ENCODE assay signal across 8 mouse cellular contexts in genomic region chr1:93343504-93344047, GRCm38 (mm10). TPM values are rescaled to one million over a fixed set of nuclear protein-coding genes. Genes with fewer than 3 reads are reported as not detected.
DNase-seq lines count a peak whose midpoint lies in the region; ATAC-seq and TF ChIP-seq lines count a peak whose summit lies in the region.

No protein-coding gene starts in this region.

- H3K4me2 ChIP-seq in heart, embryonic 11.5 days = peak overlapping the region; percentile 84
- peak overlapping the region; percentile 77 for H3K4me2 ChIP-seq in kidney, embryonic 16.5 days (replicated peaks; ENCODE audit: low read depth, low read length)
- peak overlapping the region; percentile 67 for H3K4me2 ChIP-seq in liver, embryonic 11.5 days
- peak overlapping the region; percentile 90 for H3K4me2 ChIP-seq in stomach, postnatal 0 days (replicated peaks; ENCODE audit: low read depth)

- peaks cover 43% of the 10 kb centered on the region for H3K4me1 ChIP-seq in erythroblast, embryonic 14.5 days (ENCODE audit: control insufficient read depth)
- peaks cover 5% of the 10 kb centered on the region for H3K4me1 ChIP-seq in heart, embryonic 11.5 days (ENCODE audit: control insufficient read depth, insufficient read depth, low read length)
- peaks cover 16% of the 10 kb centered on the region for H3K4me1 ChIP-seq in kidney, embryonic 16.5 days (ENCODE audit: insufficient read depth, low read length)
- H3K4me1 ChIP-seq in liver, embryonic 11.5 days (replicated peaks; ENCODE audit: control insufficient read depth, insufficient read depth, low read length) = peaks cover 6% of the 10 kb centered on the region
- 0 out of 2 replicates have a peak, but pooled peaks cover 2% of the 10 kb centered on the region for H3K4me1 ChIP-seq in stomach, postnatal 0 days (replicated peaks; ENCODE audit: control insufficient read depth, insufficient read depth)

- no peak overlapping the region for H3K27ac ChIP-seq in heart, embryonic 11.5 days (ENCODE audit: low read depth, low read length)
- peak overlapping the region; percentile 43 for H3K27ac ChIP-seq in kidney, embryonic 16.5 days (ENCODE audit: low read length)
- H3K27ac ChIP-seq in liver, embryonic 11.5 days (ENCODE audit: low read depth, low read length) = peak overlapping the region; percentile 69
- H3K27ac ChIP-seq in stomach, postnatal 0 days (replicated peaks) = peak overlapping the region; percentile 65

- peak; percentile 93 for ATAC-seq in heart, embryonic 11.5 days (replicated peaks; ENCODE audit: insufficient number of reproducible peaks, low FRiP score, low TSS enrichment)
- peak; percentile 99 for ATAC-seq in kidney, embryonic 16.5 days (ENCODE audit: low FRiP score, low TSS enrichment)
- peak; percentile 93 for ATAC-seq in liver, embryonic 11.5 days (replicated peaks; ENCODE audit: low FRiP score)
- peak; percentile 96 for ATAC-seq in stomach, postnatal 0 days (ENCODE audit: low FRiP score, low TSS enrichment)

- under 1% methylated on average over 39 of the region's 39 CpGs for WGBS in heart, embryonic 11.5 days (ENCODE audit: insufficient replicate concordance)
- 0% methylated on average over 39 of the region's 39 CpGs for WGBS in kidney, embryonic 16.5 days
- under 1% methylated on average over 39 of the region's 39 CpGs for WGBS in liver, embryonic 11.5 days
- WGBS in stomach, postnatal 0 days = 1% methylated on average over 39 of the region's 39 CpGs

- TF ChIP-seq POLR2A in brain, embryonic 14.5 days (IDR thresholded peaks at IDR 0.05; ENCODE audit: borderline replicate concordance, extremely low read depth, insufficient read depth, insufficient read length, poor library complexity, severe bottlenecking) = peak; percentile 49; the same call in 1 of the 2 replicates

- peak overlapping the region; percentile 91 for H3K4me3 ChIP-seq in erythroblast, embryonic 14.5 days (replicated peaks)
- H3K4me3 ChIP-seq in heart, embryonic 11.5 days (ENCODE audit: low read depth, low read length) = peak overlapping the region; percentile 87
- peak overlapping the region; percentile 84 for H3K4me3 ChIP-seq in kidney, embryonic 16.5 days (ENCODE audit: low read length)
- peak overlapping the region; percentile 94 for H3K4me3 ChIP-seq in liver, embryonic 11.5 days (ENCODE audit: low read depth, low read length)
- peak overlapping the region; percentile 90 for H3K4me3 ChIP-seq in stomach, postnatal 0 days (ENCODE audit: low read depth, low read length)

- H3K36me3 ChIP-seq in erythroblast, embryonic 14.5 days (ENCODE audit: control insufficient read depth) = peaks cover 49% of the 10 kb centered on the region
- H3K36me3 ChIP-seq in heart, embryonic 11.5 days (ENCODE audit: control insufficient read depth, insufficient read depth, low read length) = no peaks in the 10 kb centered on the region
- peaks cover 9% of the 10 kb centered on the region for H3K36me3 ChIP-seq in kidney, embryonic 16.5 days (ENCODE audit: insufficient read depth, low read length)
- peaks cover 8% of the 10 kb centered on the region; the same call in 1 of the 2 replicates for H3K36me3 ChIP-seq in liver, embryonic 11.5 days (ENCODE audit: control insufficient read depth, insufficient read depth, low read length)
- 0 out of 2 replicates have a peak, but pooled peaks cover 3% of the 10 kb centered on the region for H3K36me3 ChIP-seq in stomach, postnatal 0 days (ENCODE audit: control insufficient read depth, insufficient read depth, low read length)

- TF ChIP-seq CTCF in brain, embryonic 14.5 days (IDR thresholded peaks at IDR 0.05; ENCODE audit: borderline replicate concordance, extremely low read depth, insufficient read depth, insufficient read length) = peak; percentile 7; the same call in 1 of the 2 replicates
- TF ChIP-seq CTCF in stomach, postnatal 0 days (IDR thresholded peaks at IDR 0.05; ENCODE audit: low read depth) = peak; percentile 68

- peak; percentile 95 for DNase-seq in CD4-positive helper T cell, adult 2 months (ENCODE audit: low read depth, low spot score)
- peak; percentile 99 for DNase-seq in brain, embryonic 14.5 days (ENCODE audit: low read depth)
- peak; percentile 87 for DNase-seq in liver, embryonic 11.5 days (ENCODE audit: low spot score)
- DNase-seq in naive thymus-derived CD4-positive, alpha-beta T cell, adult 2 months (ENCODE audit: low read depth) = peak; percentile 95
- peak; percentile 92 for DNase-seq in stomach, postnatal 0 days (ENCODE audit: low spot score)

- H3K9me3 ChIP-seq in erythroblast, embryonic 14.5 days (ENCODE audit: control insufficient read depth, low read length) = no peaks in the 10 kb centered on the region
- H3K9me3 ChIP-seq in heart, embryonic 11.5 days (replicated peaks; ENCODE audit: control insufficient read depth, low read length) = no peaks in the 10 kb centered on the region
- H3K9me3 ChIP-seq in kidney, embryonic 16.5 days (ENCODE audit: low read length) = no peaks in the 10 kb centered on the region
- no peaks in the 10 kb centered on the region for H3K9me3 ChIP-seq in liver, embryonic 11.5 days (ENCODE audit: control insufficient read depth, low read length)
- H3K9me3 ChIP-seq in stomach, postnatal 0 days (ENCODE audit: control insufficient read depth, low read length) = no peaks in the 10 kb centered on the region

- H3K27me3 ChIP-seq in erythroblast, embryonic 14.5 days (ENCODE audit: control insufficient read depth) = no peaks in the 10 kb centered on the region
- no peaks in the 10 kb centered on the region for H3K27me3 ChIP-seq in heart, embryonic 11.5 days (ENCODE audit: control insufficient read depth, insufficient read depth, low read length)
- H3K27me3 ChIP-seq in kidney, embryonic 16.5 days (ENCODE audit: insufficient read depth, low read length) = no peaks in the 10 kb centered on the region
- no peaks in the 10 kb centered on the region for H3K27me3 ChIP-seq in liver, embryonic 11.5 days (replicated peaks; ENCODE audit: control insufficient read depth, insufficient read depth, low read length)
- H3K27me3 ChIP-seq in stomach, postnatal 0 days (ENCODE audit: control insufficient read depth, insufficient read depth, low read length) = no peaks in the 10 kb centered on the region

- no peak for TF ChIP-seq EP300 in stomach, postnatal 0 days (optimal IDR thresholded peaks at IDR 0.05)

- peak overlapping the region; percentile 85 for H3K9ac ChIP-seq in heart, embryonic 11.5 days (ENCODE audit: low read depth, low read length)
- peak overlapping the region; percentile 72 for H3K9ac ChIP-seq in kidney, embryonic 16.5 days (replicated peaks; ENCODE audit: low read length)
- peak overlapping the region; percentile 80 for H3K9ac ChIP-seq in liver, embryonic 11.5 days (ENCODE audit: low read depth, low read length)
- H3K9ac ChIP-seq in stomach, postnatal 0 days (ENCODE audit: low read length) = peak overlapping the region; percentile 79

RNA-seq across cellular contexts. Expression of gene Pask, which starts 0.3 kb away (rescaled TPM):
- polyA plus RNA-seq in brain, embryonic 14.5 days (2012; rRNA removed) = 11.9 and 15.1 TPM in 2 replicates
- 0.22 and 0.31 TPM in 2 replicates for polyA plus RNA-seq in erythroblast, embryonic 14.5 days (2012)
- 8.0 and 8.9 TPM in 2 replicates for polyA plus RNA-seq in heart, embryonic 11.5 days (2014; fragmentation: Nextera tagmentation; extraction: Ambion mirVana)
- 16.1 and 16.6 TPM in 2 replicates for polyA plus RNA-seq in kidney, embryonic 16.5 days (2015; fragmentation: Nextera tagmentation; extraction: Ambion mirVana)
- 13.9 and 14.0 TPM in 2 replicates for polyA plus RNA-seq in liver, embryonic 11.5 days (2014; fragmentation: Nextera tagmentation; extraction: Ambion mirVana)
- 2.2 and 2.6 TPM in 2 replicates for polyA plus RNA-seq in stomach, postnatal 0 days (2015; fragmentation: Nextera tagmentation; extraction: Ambion mirVana)

RNA-seq across cellular contexts. Expression of gene Ppp1r7, which starts 0.9 kb away (rescaled TPM):
- 11.6 and 16.2 TPM in 2 replicates for polyA plus RNA-seq in brain, embryonic 14.5 days (2012; rRNA removed)
- 1.4 and 1.7 TPM in 2 replicates for polyA plus RNA-seq in erythroblast, embryonic 14.5 days (2012)
- polyA plus RNA-seq in heart, embryonic 11.5 days (2014; fragmentation: Nextera tagmentation; extraction: Ambion mirVana) = 64.5 and 69.7 TPM in 2 replicates
- polyA plus RNA-seq in kidney, embryonic 16.5 days (2015; fragmentation: Nextera tagmentation; extraction: Ambion mirVana) = 54.5 and 54.9 TPM in 2 replicates
- 63.9 and 79.9 TPM in 2 replicates for polyA plus RNA-seq in liver, embryonic 11.5 days (2014; fragmentation: Nextera tagmentation; extraction: Ambion mirVana)
- polyA plus RNA-seq in stomach, postnatal 0 days (2015; fragmentation: Nextera tagmentation; extraction: Ambion mirVana) = 37.8 and 38.5 TPM in 2 replicates

RNA-seq across cellular contexts. Expression of gene Ano7, which starts 30.2 kb away (rescaled TPM):
- 0.57 and 0.85 TPM in 2 replicates for polyA plus RNA-seq in brain, embryonic 14.5 days (2012; rRNA removed)
- not detected in 2 replicates for polyA plus RNA-seq in erythroblast, embryonic 14.5 days (2012)
- 0.62 and 0.74 TPM in 2 replicates for polyA plus RNA-seq in heart, embryonic 11.5 days (2014; fragmentation: Nextera tagmentation; extraction: Ambion mirVana)
- polyA plus RNA-seq in kidney, embryonic 16.5 days (2015; fragmentation: Nextera tagmentation; extraction: Ambion mirVana) = 0.24 and 0.75 TPM in 2 replicates
- 0.22 and 0.23 TPM in 2 replicates for polyA plus RNA-seq in liver, embryonic 11.5 days (2014; fragmentation: Nextera tagmentation; extraction: Ambion mirVana)
- polyA plus RNA-seq in stomach, postnatal 0 days (2015; fragmentation: Nextera tagmentation; extraction: Ambion mirVana) = 3.7 and 4.8 TPM in 2 replicates

RNA-seq across cellular contexts. Expression of gene Mterf4, which starts 37.9 kb away (rescaled TPM):
- polyA plus RNA-seq in brain, embryonic 14.5 days (2012; rRNA removed) = 20.2 and 20.8 TPM in 2 replicates
- polyA plus RNA-seq in erythroblast, embryonic 14.5 days (2012) = 0.16 and 0.19 TPM in 2 replicates
- 22.2 and 23.7 TPM in 2 replicates for polyA plus RNA-seq in heart, embryonic 11.5 days (2014; fragmentation: Nextera tagmentation; extraction: Ambion mirVana)
- polyA plus RNA-seq in kidney, embryonic 16.5 days (2015; fragmentation: Nextera tagmentation; extraction: Ambion mirVana) = 34.3 and 34.8 TPM in 2 replicates
- polyA plus RNA-seq in liver, embryonic 11.5 days (2014; fragmentation: Nextera tagmentation; extraction: Ambion mirVana) = 24.3 and 27.2 TPM in 2 replicates
- polyA plus RNA-seq in stomach, postnatal 0 days (2015; fragmentation: Nextera tagmentation; extraction: Ambion mirVana) = 13.0 and 14.7 TPM in 2 replicates
